Mouse (Mus musculus): ENCODE results near the gene Gm44805. TPM values are rescaled to one million over a fixed set of nuclear protein-coding genes. Genes with fewer than 3 reads are reported as not detected.

Gm44805 gene
- polyA plus RNA-seq, 1 experiment from 2014 or later, result not detected

DNA sequence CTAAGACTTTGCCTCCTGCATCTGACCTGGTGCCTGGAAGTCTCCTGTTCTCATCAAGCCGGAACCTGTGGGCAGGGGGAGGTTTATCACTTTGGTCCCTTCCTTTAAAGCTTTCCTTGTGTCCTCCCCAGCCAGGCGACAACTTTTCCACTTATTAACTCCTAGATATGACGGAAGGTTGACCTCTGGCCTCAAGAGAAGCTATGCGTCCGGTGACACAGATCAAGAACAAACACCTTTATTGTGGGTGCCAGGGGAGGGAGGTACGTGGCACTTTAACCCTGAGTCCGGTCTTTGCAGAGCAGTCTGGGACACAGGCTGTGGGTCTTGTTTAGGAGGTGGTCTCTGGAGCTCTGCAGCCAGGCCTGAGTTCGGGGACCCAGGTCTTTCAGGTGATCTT, 3.4 kb downstream of the Gm44805 start, which contains the start of gene Apoc2:
TSS of gene Apoc2 (minus strand) at position 70 of the 400 bp plus-strand sequence.
- ATAC-seq (ENCODE audit: insufficient number of reproducible peaks, low FRiP score, low TSS enrichment, low read depth) (no peak), DNase-seq (ENCODE audit: low spot score) (no peak)
- no peak within 1 kb of the TSS for H3K4me2 ChIP-seq (ENCODE audit: low read depth, severe bottlenecking)
- H3K9me3 ChIP-seq (ENCODE audit: control insufficient read depth, low read length), result no peaks in the 10 kb centered on the region
- no peak within 1 kb of the TSS for H3K4me3 ChIP-seq (ENCODE audit: low read depth, low read length)
- H3K36me3 ChIP-seq (ENCODE audit: control insufficient read depth, insufficient read depth, low read length), result no peaks in the 10 kb centered on the region
- H3K27ac ChIP-seq (replicated peaks; ENCODE audit: low read depth, low read length), result no peak within 1 kb of the TSS
- H3K27me3 ChIP-seq (ENCODE audit: control insufficient read depth, insufficient read depth, low read length), result no peaks in the 10 kb centered on the region
- no peaks in the 10 kb centered on the region for H3K4me1 ChIP-seq (ENCODE audit: control insufficient read depth, insufficient read depth, low read length)
- H3K9ac ChIP-seq (ENCODE audit: low read length), result no peak within 1 kb of the TSS
- 76% methylated on average over 8 of the region's 8 CpGs for WGBS

DNA sequence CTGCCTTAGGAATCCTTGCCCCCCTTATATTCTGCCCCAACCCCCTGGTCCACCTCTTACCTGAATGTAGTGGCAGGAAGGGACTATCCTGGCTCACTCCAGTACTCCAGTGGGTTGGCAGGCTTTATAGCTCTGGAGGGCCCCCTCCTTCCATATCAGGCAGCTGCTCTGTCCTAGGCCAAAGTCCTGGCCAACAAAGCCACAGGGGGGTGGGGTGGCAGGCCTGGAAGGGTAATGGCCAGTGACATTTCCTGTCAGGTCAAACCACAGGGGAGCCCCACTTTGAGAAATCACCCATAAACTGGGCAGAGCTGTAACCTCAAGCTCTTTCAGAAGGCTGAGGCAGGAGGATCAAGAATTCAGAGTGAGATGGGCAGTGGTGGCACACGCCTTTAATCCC, 4.6 kb downstream of the Gm44805 start:
- ATAC-seq (ENCODE audit: insufficient number of reproducible peaks, low FRiP score, low TSS enrichment, low read depth), result no peak
- Histone ChIP-seq H3K27ac (replicated peaks; ENCODE audit: low read depth, low read length) (no peak overlapping the region), H3K4me2 (ENCODE audit: low read depth, severe bottlenecking) (no peak overlapping the region), H3K4me3 (ENCODE audit: low read depth, low read length) (no peak overlapping the region), H3K36me3 (ENCODE audit: control insufficient read depth, insufficient read depth, low read length) (no peaks in the 10 kb centered on the region), H3K9me3 (ENCODE audit: control insufficient read depth, low read length) (no peaks in the 10 kb centered on the region), H3K9ac (ENCODE audit: low read length) (no peak overlapping the region), H3K4me1 (ENCODE audit: control insufficient read depth, insufficient read depth, low read length) (no peaks in the 10 kb centered on the region), H3K27me3 (ENCODE audit: control insufficient read depth, insufficient read depth, low read length) (no peaks in the 10 kb centered on the region)
- WGBS, result 75% methylated on average over 1 of the region's 1 CpGs
- no peak for DNase-seq (ENCODE audit: low spot score)

DNA sequence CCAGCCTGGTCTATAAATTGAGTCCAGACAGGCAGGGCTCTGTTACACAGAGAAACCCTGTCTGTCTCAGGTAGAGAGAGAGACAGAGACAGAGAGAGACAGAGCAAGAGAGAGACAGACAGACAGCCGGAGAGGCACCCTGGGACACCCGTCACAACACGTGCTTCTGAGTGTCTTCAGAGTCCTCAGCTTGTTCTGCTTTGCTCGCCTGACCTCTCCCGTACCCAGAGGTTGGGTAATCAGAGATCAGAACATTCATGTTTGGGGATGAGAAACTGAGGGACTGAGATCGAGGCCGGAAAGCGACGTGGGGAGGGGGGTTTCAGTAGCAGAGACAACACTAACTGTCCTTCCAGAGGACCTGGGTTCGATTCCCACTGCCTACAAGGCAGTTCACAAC, 5.4 kb downstream of the Gm44805 start:
- Histone ChIP-seq H3K27ac (replicated peaks; ENCODE audit: low read depth, low read length) (no peak overlapping the region), H3K36me3 (ENCODE audit: control insufficient read depth, insufficient read depth, low read length) (no peaks in the 10 kb centered on the region), H3K4me1 (ENCODE audit: control insufficient read depth, insufficient read depth, low read length) (no peaks in the 10 kb centered on the region), H3K4me2 (ENCODE audit: low read depth, severe bottlenecking) (no peak overlapping the region), H3K4me3 (ENCODE audit: low read depth, low read length) (no peak overlapping the region), H3K27me3 (ENCODE audit: control insufficient read depth, insufficient read depth, low read length) (no peaks in the 10 kb centered on the region), H3K9me3 (ENCODE audit: control insufficient read depth, low read length) (no peaks in the 10 kb centered on the region), H3K9ac (ENCODE audit: low read length) (no peak overlapping the region)
- 82% methylated on average over 10 of the region's 10 CpGs for WGBS
- ATAC-seq (ENCODE audit: insufficient number of reproducible peaks, low FRiP score, low TSS enrichment, low read depth), result no peak
- DNase-seq (ENCODE audit: low spot score), result no peak

DNA sequence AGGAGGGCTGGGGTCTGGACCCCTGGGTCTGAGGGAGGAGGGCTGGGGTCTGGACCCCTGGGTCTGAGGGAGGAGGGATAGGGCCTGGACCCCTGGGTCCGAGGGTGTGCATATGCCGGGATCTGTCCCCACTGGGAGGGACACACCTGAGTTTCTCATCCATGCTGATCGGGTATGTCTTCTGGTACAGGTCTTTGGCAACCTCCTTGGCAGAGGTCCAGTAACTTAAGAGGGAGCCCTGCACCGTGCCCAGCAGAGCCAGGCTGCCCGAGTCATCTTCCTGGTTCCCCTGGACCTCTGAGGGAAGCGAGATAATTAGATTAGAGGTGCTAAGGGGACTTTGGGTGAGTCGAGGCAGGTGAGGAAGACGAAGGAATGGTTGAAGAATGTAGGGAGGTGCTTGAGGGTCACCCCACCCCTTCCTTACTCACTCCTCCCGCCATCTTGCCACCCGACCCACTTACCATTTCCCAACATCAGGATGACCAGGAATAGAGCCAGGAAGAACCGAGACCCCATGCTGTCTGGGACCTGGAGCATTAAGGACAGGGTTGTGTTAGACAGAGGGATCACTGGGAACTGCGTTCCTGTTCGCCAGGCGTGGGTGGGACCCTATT, 8.0 kb downstream of the Gm44805 start:
- Histone ChIP-seq H3K27ac (replicated peaks; ENCODE audit: low read depth, low read length) (no peak overlapping the region), H3K36me3 (ENCODE audit: control insufficient read depth, insufficient read depth, low read length) (no peaks in the 10 kb centered on the region), H3K4me2 (ENCODE audit: low read depth, severe bottlenecking) (no peak overlapping the region), H3K9me3 (ENCODE audit: control insufficient read depth, low read length) (no peaks in the 10 kb centered on the region), H3K9ac (ENCODE audit: low read length) (no peak overlapping the region), H3K4me1 (ENCODE audit: control insufficient read depth, insufficient read depth, low read length) (no peaks in the 10 kb centered on the region), H3K27me3 (ENCODE audit: control insufficient read depth, insufficient read depth, low read length) (no peaks in the 10 kb centered on the region), H3K4me3 (ENCODE audit: low read depth, low read length) (no peak overlapping the region)
- DNase-seq (ENCODE audit: low spot score) (no peak), ATAC-seq (ENCODE audit: insufficient number of reproducible peaks, low FRiP score, low TSS enrichment, low read depth) (no peak)
- WGBS, result 68% methylated on average over 14 of the region's 14 CpGs

DNA sequence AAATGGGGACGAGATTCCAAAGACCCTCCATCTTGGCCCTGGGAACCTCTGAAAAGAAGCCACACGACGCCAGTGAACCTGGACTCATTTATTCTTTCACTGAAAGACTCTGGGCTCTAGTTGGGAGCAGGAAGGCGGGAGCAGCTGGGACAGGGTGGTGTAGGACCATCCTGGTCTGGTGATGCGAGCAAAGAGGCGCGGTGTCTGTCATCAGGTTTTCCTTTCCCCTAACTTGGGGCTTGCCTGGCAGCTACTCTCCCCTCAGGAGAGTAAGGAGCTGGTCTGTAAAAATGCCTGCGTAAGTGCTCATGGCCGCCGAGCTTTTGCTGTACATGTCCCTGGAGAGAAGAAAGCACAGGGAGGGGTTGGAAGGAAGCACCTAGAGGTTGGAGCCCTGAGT, 9.7 kb downstream of the Gm44805 start:
- Histone ChIP-seq H3K36me3 (ENCODE audit: control insufficient read depth, insufficient read depth, low read length) (no peaks in the 10 kb centered on the region), H3K27ac (replicated peaks; ENCODE audit: low read depth, low read length) (no peak overlapping the region), H3K27me3 (ENCODE audit: control insufficient read depth, insufficient read depth, low read length) (no peaks in the 10 kb centered on the region), H3K4me2 (ENCODE audit: low read depth, severe bottlenecking) (no peak overlapping the region), H3K9me3 (ENCODE audit: control insufficient read depth, low read length) (no peaks in the 10 kb centered on the region), H3K4me1 (ENCODE audit: control insufficient read depth, insufficient read depth, low read length) (no peaks in the 10 kb centered on the region), H3K9ac (ENCODE audit: low read length) (no peak overlapping the region), H3K4me3 (ENCODE audit: low read depth, low read length) (no peak overlapping the region)
- ATAC-seq (ENCODE audit: insufficient number of reproducible peaks, low FRiP score, low TSS enrichment, low read depth) (no peak), DNase-seq (ENCODE audit: low spot score) (no peak)
- WGBS, result 72% methylated on average over 10 of the region's 10 CpGs

DNA sequence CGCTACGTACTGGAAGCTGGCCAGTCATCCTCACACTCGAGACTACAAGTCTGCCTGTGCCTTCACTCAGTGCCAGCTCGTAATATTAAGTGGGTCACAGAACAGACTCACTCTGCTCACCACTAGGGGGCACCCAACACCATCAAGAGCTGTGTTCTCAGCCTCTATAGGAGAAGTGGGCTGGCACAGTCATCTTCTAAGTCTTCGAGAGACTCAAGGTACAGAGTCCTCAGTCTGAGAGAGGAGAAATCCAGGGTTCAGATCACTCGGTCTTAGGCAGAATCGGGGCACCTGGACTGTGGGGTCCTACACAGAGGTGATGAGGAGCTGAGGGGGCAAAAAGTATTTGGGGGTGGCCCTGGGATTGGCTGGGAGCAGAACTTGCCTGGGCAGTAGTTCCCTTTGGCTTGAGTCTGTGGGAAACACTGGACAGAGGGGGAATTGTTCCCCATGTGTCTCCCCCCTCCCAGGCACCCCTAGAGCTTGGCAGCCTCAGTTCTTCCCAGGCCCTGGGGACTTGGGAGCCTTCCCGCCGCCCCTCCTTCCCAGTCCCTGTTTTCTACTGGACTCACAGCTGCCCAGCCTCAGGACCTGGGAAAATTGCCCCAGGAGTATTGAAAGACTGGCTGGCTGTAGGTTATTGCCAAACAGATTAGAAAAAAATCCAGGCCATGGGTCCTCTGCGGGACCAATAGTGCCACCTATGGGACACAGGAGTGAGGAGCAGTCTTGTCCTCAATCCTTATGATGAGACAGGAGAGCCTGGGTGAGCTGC, 12.1 kb downstream of the Gm44805 start:
- H3K4me3 ChIP-seq (ENCODE audit: low read depth, low read length), result no peak overlapping the region
- no peaks in the 10 kb centered on the region for H3K9me3 ChIP-seq (ENCODE audit: control insufficient read depth, low read length)
- H3K36me3 ChIP-seq (ENCODE audit: control insufficient read depth, insufficient read depth, low read length), result no peaks in the 10 kb centered on the region
- 10% methylated on average over 10 of the region's 10 CpGs for WGBS
- DNase-seq (ENCODE audit: low spot score) (peak; percentile 92), ATAC-seq (ENCODE audit: insufficient number of reproducible peaks, low FRiP score, low TSS enrichment, low read depth) (peak; percentile 57)
- H3K4me2 ChIP-seq (ENCODE audit: low read depth, severe bottlenecking), result peak overlapping the region; percentile 25
- H3K27ac ChIP-seq (replicated peaks; ENCODE audit: low read depth, low read length), result no peak overlapping the region
- 0 out of 2 replicates have a peak, but pooled peaks cover under 1% of the 10 kb centered on the region for H3K4me1 ChIP-seq (ENCODE audit: control insufficient read depth, insufficient read depth, low read length)
- H3K27me3 ChIP-seq (ENCODE audit: control insufficient read depth, insufficient read depth, low read length), result no peaks in the 10 kb centered on the region
- no peak overlapping the region for H3K9ac ChIP-seq (ENCODE audit: low read length)

DNA sequence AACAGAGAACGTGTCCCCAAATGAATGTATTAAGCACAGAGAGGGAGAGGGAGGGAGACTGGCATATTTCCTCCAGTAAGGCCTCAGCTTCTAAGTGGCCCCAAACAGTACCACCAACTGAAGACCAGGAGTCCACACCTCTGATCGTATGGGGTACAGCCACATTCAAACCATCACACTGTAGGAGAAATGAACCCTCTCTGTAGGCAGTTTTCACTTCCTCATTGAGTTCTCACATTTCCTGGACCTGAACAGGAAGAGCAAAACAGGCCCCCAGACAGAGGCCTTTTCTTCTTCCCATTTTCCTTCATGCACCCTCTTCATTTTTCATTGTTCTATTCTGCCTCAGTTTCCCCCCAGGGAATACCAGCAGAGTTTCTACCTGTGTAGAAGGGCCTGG, 13.8 kb downstream of the Gm44805 start:
- WGBS, result 85% methylated on average over 2 of the region's 2 CpGs
- Histone ChIP-seq H3K4me2 (ENCODE audit: low read depth, severe bottlenecking) (no peak overlapping the region), H3K4me1 (ENCODE audit: control insufficient read depth, insufficient read depth, low read length) (peaks cover 7% of the 10 kb centered on the region; the same call in 1 of the 2 replicates), H3K27me3 (ENCODE audit: control insufficient read depth, insufficient read depth, low read length) (no peaks in the 10 kb centered on the region), H3K36me3 (ENCODE audit: control insufficient read depth, insufficient read depth, low read length) (no peaks in the 10 kb centered on the region), H3K9ac (ENCODE audit: low read length) (no peak overlapping the region), H3K4me3 (ENCODE audit: low read depth, low read length) (no peak overlapping the region), H3K9me3 (ENCODE audit: control insufficient read depth, low read length) (no peaks in the 10 kb centered on the region), H3K27ac (replicated peaks; ENCODE audit: low read depth, low read length) (no peak overlapping the region)
- ATAC-seq (ENCODE audit: insufficient number of reproducible peaks, low FRiP score, low TSS enrichment, low read depth), result no peak
- DNase-seq (ENCODE audit: low spot score), result no peak

DNA sequence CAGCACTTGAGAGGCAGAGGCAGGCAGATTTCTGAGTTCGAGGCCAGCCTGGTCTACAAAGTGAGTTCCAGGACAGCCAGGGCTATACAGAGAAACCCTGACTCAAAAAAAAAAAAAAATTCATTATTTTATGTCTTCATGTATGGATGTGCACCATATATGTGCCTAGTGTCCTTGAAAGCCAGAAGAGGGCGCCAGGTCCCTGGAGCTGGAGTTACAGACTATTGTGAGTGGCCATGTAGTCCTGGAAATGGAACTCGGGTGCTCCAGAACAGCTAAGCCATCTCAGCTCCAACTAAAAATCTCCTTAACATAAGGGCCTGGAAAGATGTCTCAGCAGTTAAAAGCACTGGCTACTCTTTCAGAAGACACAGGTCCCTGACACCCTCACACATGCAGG, 14.5 kb downstream of the Gm44805 start:
- Histone ChIP-seq H3K36me3 (ENCODE audit: control insufficient read depth, insufficient read depth, low read length) (no peaks in the 10 kb centered on the region; the same call in 1 of the 2 replicates), H3K9ac (ENCODE audit: low read length) (no peak overlapping the region), H3K27me3 (ENCODE audit: control insufficient read depth, insufficient read depth, low read length) (no peaks in the 10 kb centered on the region), H3K9me3 (ENCODE audit: control insufficient read depth, low read length) (no peaks in the 10 kb centered on the region), H3K4me3 (ENCODE audit: low read depth, low read length) (no peak overlapping the region), H3K4me2 (ENCODE audit: low read depth, severe bottlenecking) (no peak overlapping the region), H3K27ac (replicated peaks; ENCODE audit: low read depth, low read length) (no peak overlapping the region), H3K4me1 (ENCODE audit: control insufficient read depth, insufficient read depth, low read length) (peaks cover 7% of the 10 kb centered on the region; the same call in 1 of the 2 replicates)
- DNase-seq (ENCODE audit: low spot score) (no peak), ATAC-seq (ENCODE audit: insufficient number of reproducible peaks, low FRiP score, low TSS enrichment, low read depth) (no peak)
- 64% methylated on average over 3 of the region's 3 CpGs for WGBS

Measured in limb, embryonic 11.5 days (tissue).